Mouse (Mus musculus) lung, embryonic 16.5 days (tissue): Measurements from ENCODE around the gene Trim42. TPM values are rescaled to one million over a fixed set of nuclear protein-coding genes. Genes with fewer than 3 reads are reported as not detected.

Experiments used
- ATAC-seq: fragments of 200-750 bp; cut with Nextera tagmentation; 2 replicates; pipeline ENCODE4 v1.8.0; 2017; ENCODE audit warnings: low read depth, mild to moderate bottlenecking, moderate library complexity
- H3K27ac ChIP-seq: fragments of 300-500 bp; sonication (generic); 2 replicates; pipeline ENCODE4 v1.5.1; 2014; ENCODE audit warnings: mild to moderate bottlenecking, control low read depth, low read length
- H3K27me3 ChIP-seq: fragments of 300-500 bp; sonication (generic); 2 replicates; pipeline ENCODE4 v1.6.1; 2014; ENCODE audit warnings: low read depth, low read length, mixed read lengths; ENCODE audit not compliant: control insufficient read depth, insufficient read depth
- H3K36me3 ChIP-seq: fragments of 300-500 bp; sonication (generic); 2 replicates; pipeline ENCODE4 v1.6.1; 2014; ENCODE audit warnings: low read length; ENCODE audit not compliant: control insufficient read depth, insufficient read depth
- H3K4me1 ChIP-seq: fragments of 300-500 bp; sonication (generic); replicated peaks from 2 replicates; pipeline ENCODE4 v1.6.1; 2014; ENCODE audit warnings: low read length, mixed read lengths; ENCODE audit not compliant: control insufficient read depth, insufficient read depth
- H3K4me2 ChIP-seq: fragments of 300-500 bp; sonication (generic); 2 replicates; pipeline ENCODE4 v1.6.1; 2014; ENCODE audit warnings: low read depth, low read length, control low read depth
- H3K4me3 ChIP-seq: fragments of 300-500 bp; sonication (generic); 2 replicates; pipeline ENCODE4 v1.5.1; 2014; ENCODE audit warnings: mild to moderate bottlenecking, low read length, control low read depth
- H3K9ac ChIP-seq: fragments of 300-500 bp; sonication (generic); 2 replicates; pipeline ENCODE4 v1.6.1; 2014; ENCODE audit warnings: low read length, control low read depth
- H3K9me3 ChIP-seq: fragments of 300-500 bp; sonication (generic); 2 replicates; pipeline ENCODE4 v1.6.1; 2016; ENCODE audit warnings: low read length; ENCODE audit not compliant: control insufficient read depth
- WGBS: fragments of 180-500 bp; shearing (Covaris S2); extraction: QIAGEN DNeasy Blood & Tissue Kit; methylation state at CpG from one replicate; pipeline ENCODE4 v1.1.7; 2014; 5-methylcytosine and 5-hydroxymethylcytosine counted together
- polyA plus RNA-seq: library from polyadenylated mRNA; unstranded; fragments of >200 nt; fragmentation: Nextera tagmentation; extraction: Ambion mirVana; gene quantifications from 2 replicates; pipeline ENCODE4 v1.2.1, GENCODE M21; 2015

Trim42 gene
- polyA plus RNA-seq, 1 experiment from 2014 or later = not detected

DNA sequence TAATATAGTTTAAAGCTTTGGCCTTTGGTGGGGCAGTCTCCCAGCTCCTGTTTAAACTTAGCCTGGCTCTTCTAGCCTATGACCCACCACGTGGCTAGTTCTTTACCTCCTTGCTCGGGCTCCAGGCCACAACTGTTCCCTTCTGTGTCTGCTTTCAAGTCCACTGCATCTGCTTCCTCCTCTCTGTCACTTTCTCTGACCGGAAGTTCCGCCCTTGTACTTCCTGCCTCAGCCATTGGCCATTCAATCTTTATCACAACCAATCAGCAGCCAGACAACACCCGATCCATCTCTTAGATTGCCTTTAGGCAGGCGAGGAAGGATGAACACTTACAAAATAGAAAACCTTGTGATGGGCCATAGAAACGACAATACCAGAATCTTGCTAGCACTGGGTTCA is 58.1 kb downstream of the Trim42 start:
- no peak overlapping the region for H3K4me2 ChIP-seq
- H3K27ac ChIP-seq = no peak overlapping the region
- H3K4me3 ChIP-seq = no peak overlapping the region
- no peaks in the 10 kb centered on the region for H3K4me1 ChIP-seq
- ATAC-seq = no peak
- H3K36me3 ChIP-seq = no peaks in the 10 kb centered on the region
- no peaks in the 10 kb centered on the region for H3K9me3 ChIP-seq
- 76% methylated on average over 7 of the region's 7 CpGs for WGBS
- no peak overlapping the region for H3K9ac ChIP-seq
- no peaks in the 10 kb centered on the region for H3K27me3 ChIP-seq

DNA sequence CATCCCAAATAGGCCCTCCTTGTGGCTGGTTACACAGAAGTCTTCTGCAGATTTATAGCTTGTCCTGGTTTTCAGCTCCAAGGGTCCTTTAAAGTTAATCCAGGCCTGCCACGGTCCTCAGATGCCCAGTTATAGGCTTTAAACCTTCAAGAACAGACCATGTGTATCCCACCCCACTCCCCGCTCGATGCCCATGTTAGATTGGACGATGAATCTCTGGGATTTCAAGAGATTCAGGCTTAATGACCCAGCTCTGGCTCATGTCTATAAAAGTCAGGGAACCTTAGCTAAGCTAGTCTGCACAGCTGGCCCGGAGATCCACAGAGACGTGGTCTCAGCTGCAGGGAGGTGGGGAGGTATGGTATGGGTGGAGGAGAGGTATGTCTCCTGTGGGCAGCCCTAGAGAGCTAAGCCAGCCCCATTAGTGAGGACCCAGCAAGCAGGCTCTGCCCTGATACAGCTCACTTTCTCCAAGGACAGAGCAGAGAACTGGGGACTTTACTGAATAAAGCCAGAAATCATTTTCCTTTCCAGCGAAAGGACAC is 60.2 kb downstream of the Trim42 start:
- H3K9ac ChIP-seq = no peak overlapping the region
- H3K4me2 ChIP-seq = no peak overlapping the region
- H3K4me1 ChIP-seq = no peaks in the 10 kb centered on the region
- no peak overlapping the region for H3K4me3 ChIP-seq
- H3K36me3 ChIP-seq = no peaks in the 10 kb centered on the region
- no peak overlapping the region for H3K27ac ChIP-seq
- no peak for ATAC-seq
- no peaks in the 10 kb centered on the region for H3K27me3 ChIP-seq
- no peaks in the 10 kb centered on the region for H3K9me3 ChIP-seq
- WGBS = 86% methylated on average over 7 of the region's 7 CpGs

DNA sequence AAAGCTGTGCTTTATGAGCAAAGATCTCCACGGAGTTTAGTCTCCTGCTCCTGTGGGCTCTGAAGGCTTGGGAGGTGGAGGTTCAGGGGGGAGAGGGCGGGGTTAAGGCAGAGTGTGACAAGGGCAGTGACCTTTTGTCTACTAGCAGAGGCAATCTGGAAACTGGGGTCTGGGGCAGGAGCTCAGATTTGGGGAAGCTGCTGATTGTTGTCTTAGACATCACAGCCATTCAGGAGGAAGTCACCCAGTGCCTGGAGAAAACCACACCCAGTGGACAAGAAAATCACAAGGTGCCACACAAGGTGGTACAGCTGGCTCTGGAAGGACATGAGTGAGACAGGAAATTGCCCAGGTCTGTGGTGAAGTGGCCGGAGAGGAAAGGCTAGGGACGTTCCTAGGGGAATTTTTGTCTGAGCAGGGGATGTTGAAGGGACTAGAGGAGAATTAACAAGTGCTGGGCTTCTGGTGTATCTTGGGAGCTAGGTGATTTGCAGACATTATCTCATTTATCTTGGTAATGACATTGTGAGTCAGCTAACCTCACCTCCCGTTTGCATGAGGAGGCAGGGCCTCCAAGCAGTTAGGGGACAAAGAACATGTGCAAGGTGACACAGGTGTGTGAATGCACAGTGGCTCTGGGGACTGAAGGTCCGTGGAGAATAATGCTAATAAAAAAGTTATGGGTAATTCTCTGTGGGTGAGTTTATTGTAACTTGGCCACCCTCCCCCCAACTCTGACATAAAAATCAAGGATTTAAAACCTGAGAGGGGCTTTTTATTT is 61.9 kb downstream of the Trim42 start:
- Histone ChIP-seq H3K4me2 (no peak overlapping the region), H3K9me3 (no peaks in the 10 kb centered on the region), H3K36me3 (no peaks in the 10 kb centered on the region), H3K9ac (no peak overlapping the region), H3K4me1 (no peaks in the 10 kb centered on the region), H3K27me3 (no peaks in the 10 kb centered on the region), H3K4me3 (no peak overlapping the region), H3K27ac (no peak overlapping the region)
- ATAC-seq = no peak
- 36% methylated on average over 6 of the region's 6 CpGs for WGBS
